Mouse (Mus musculus): ENCODE results near the gene Dip2b.

DNA sequence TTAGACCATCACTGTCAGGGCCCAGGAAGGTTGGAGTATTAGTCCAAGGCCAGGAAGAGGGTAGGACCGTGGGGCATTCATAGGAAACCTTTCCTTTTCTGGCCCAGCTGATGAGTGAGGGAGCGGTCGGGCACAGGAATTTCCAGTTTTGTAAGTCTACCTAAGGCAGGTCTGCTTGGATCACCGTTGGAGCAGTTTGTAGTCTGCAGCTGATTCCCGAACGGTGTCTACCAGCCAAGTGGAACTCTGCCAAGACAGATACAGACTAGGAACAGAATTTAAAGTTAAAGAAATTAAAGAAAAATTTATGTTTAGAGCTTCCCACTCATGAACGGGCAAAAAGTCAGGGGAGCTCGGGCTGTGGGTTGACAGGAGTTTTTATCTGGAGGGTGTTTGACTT, 9.0 kb upstream of the Dip2b start:
- TF ChIP-seq MAX (IDR thresholded peaks at IDR 0.05) (no peak), CTCF (IDR thresholded peaks at IDR 0.05; ENCODE audit: control insufficient read depth, insufficient read depth, insufficient read length) (no peak)
